Mouse (Mus musculus) lung, postnatal 0 days (tissue): ENCODE measurements around the gene A430005L14Rik.

Experiments used
- CTCF ChIP-seq: IDR thresholded peaks from 2 replicates; pipeline ENCODE4 v1.5.1; 2016; ENCODE audit warnings: antibody characterized with exemption, mild to moderate bottlenecking
- EP300 ChIP-seq: IDR thresholded peaks from 2 replicates; pipeline ENCODE4 v1.6.1; 2016; ENCODE audit warnings: antibody characterized with exemption, mild to moderate bottlenecking, control low read depth

- TF ChIP-seq CTCF (no peak), EP300 (no peak)
Observed at GRCm38 (mm10) chr4:153944261-153944660, 12.8 kb upstream of the A430005L14Rik start.
